Mouse (Mus musculus): ENCODE measurements around the gene Gm8180. TPM values are rescaled to one million over a fixed set of nuclear protein-coding genes. Genes with fewer than 3 reads are reported as not detected.
A peak's percentile ranks its signal among the peaks of the same experiment; 100 is the strongest.
"Not testable (repeated sequence)": the region's sequence is repeated elsewhere in the genome, so short reads cannot be mapped to it uniquely, and the experiment has no call there.

The Gm8180 gene
- not detected in 2 replicates for polyA plus RNA-seq (2014; fragmentation: Nextera tagmentation; extraction: Ambion mirVana)

DNA sequence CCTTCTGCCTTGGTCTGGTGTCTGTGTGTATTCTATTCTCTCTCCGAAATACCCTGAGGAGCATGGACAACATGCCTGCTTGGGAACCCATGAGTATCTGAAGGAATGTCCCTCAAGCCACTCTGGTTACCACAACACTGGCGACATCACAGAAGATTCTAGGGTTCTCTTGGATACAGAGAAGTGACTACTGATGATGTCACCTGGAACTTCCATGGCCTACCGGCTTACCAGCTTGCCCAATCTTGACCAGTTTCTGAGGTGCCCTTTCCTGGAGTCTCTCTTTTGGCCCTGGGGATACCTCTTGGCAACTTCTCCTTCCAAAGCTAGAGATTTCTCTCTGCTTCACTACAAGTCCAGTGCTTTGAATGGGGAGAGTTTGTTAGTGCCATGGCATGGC, at the start of gene Gm8180:
TSS of gene Gm8180 (minus strand) at position 101 of the 400 bp plus-strand sequence.
- not testable (repeated sequence) for H3K27ac ChIP-seq (ENCODE audit: low read depth, low read length); H3K9me3 ChIP-seq (ENCODE audit: control insufficient read depth, low read length); H3K4me2 ChIP-seq (ENCODE audit: low read depth); H3K27me3 ChIP-seq (ENCODE audit: control insufficient read depth, insufficient read depth, low read length); ATAC-seq (ENCODE audit: insufficient read depth, low FRiP score, low TSS enrichment); H3K4me3 ChIP-seq (ENCODE audit: low read depth, low read length); H3K4me1 ChIP-seq (ENCODE audit: control insufficient read depth, insufficient read depth, low read length); DNase-seq (ENCODE audit: low spot score); H3K9ac ChIP-seq (ENCODE audit: low read length); H3K36me3 ChIP-seq (ENCODE audit: control insufficient read depth, insufficient read depth, low read length)
- WGBS, result 93% methylated on average over 3 of the region's 3 CpGs

DNA sequence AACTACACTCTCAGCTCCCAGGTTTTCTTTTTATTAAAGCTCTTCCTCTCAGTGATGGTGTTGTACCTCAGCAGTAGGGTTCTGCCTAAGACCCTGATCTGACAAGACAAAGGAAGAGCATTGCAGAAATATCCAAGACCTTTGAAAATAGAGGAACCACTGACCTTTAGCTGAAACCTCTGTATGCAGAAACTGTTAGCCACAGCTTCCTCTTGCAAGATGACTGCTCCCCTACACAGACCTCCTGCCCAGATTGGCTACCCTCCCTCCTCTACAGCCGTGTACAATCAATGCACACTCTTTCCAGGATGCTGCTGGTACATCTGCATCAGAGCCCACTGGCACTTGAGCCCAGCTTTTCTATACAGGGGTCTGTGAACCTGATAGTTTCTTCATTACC, 45.8 kb upstream of the Gm8180 start:
- H3K9me3 ChIP-seq (ENCODE audit: control insufficient read depth, low read length); H3K27ac ChIP-seq (ENCODE audit: low read depth, low read length); ATAC-seq (ENCODE audit: insufficient read depth, low FRiP score, low TSS enrichment); H3K36me3 ChIP-seq (ENCODE audit: control insufficient read depth, insufficient read depth, low read length); H3K9ac ChIP-seq (ENCODE audit: low read length); H3K4me1 ChIP-seq (ENCODE audit: control insufficient read depth, insufficient read depth, low read length); DNase-seq (ENCODE audit: low spot score); H3K4me3 ChIP-seq (ENCODE audit: low read depth, low read length); H3K27me3 ChIP-seq (ENCODE audit: control insufficient read depth, insufficient read depth, low read length); H3K4me2 ChIP-seq (ENCODE audit: low read depth): not testable (repeated sequence)
- WGBS, result 65% methylated on average over 1 of the region's 1 CpGs

DNA sequence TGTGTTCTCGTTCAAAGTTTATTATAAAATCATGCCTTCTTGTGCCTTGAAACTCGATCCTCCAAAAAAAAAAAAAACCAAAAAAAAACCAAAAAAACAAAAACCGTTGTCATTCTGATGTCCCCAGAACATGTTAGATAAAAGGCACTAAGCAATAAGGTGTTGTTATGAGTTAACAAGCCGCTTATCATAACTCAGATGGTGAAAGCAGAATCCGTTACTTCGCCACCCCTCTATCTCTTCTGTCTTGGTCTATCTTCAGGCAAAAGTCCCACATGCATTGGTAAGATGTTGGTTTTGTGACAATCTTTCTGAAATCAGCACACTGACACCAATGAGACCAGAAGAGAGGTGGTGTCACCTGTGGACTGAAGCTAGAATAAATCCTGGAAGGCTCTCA, 39.6 kb upstream of the Gm8180 start:
- not testable (repeated sequence) for H3K4me3 ChIP-seq (ENCODE audit: low read depth, low read length); H3K4me2 ChIP-seq (ENCODE audit: low read depth); H3K36me3 ChIP-seq (ENCODE audit: control insufficient read depth, insufficient read depth, low read length); H3K4me1 ChIP-seq (ENCODE audit: control insufficient read depth, insufficient read depth, low read length); H3K9me3 ChIP-seq (ENCODE audit: control insufficient read depth, low read length); ATAC-seq (ENCODE audit: insufficient read depth, low FRiP score, low TSS enrichment); DNase-seq (ENCODE audit: low spot score); H3K27ac ChIP-seq (ENCODE audit: low read depth, low read length); H3K27me3 ChIP-seq (ENCODE audit: control insufficient read depth, insufficient read depth, low read length); H3K9ac ChIP-seq (ENCODE audit: low read length)
- WGBS, result 88% methylated on average over 6 of the region's 6 CpGs

DNA sequence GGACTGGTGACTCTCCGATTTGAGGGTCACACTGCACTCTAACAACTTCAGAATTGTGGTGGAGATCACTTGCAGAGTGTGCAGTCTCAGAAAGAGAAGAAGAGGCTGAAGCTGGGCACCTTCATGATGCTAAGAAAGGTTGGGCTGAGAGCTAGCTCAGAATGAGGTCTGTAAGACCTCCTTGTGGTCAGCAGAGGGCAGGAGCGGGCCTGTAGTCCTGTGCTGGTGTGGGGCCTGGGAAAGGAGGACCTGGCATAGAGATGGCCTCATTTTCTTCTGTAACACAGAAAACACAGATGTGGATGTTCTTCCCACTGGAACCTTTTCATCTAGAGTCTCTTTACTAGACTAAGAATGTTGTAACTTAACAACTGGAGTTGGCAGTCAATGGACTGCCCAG, 37.3 kb upstream of the Gm8180 start:
- not testable (repeated sequence) for H3K4me1 ChIP-seq (ENCODE audit: control insufficient read depth, insufficient read depth, low read length); H3K9me3 ChIP-seq (ENCODE audit: control insufficient read depth, low read length); H3K36me3 ChIP-seq (ENCODE audit: control insufficient read depth, insufficient read depth, low read length); DNase-seq (ENCODE audit: low spot score); H3K27me3 ChIP-seq (ENCODE audit: control insufficient read depth, insufficient read depth, low read length); H3K4me3 ChIP-seq (ENCODE audit: low read depth, low read length); H3K4me2 ChIP-seq (ENCODE audit: low read depth); H3K27ac ChIP-seq (ENCODE audit: low read depth, low read length); ATAC-seq (ENCODE audit: insufficient read depth, low FRiP score, low TSS enrichment); H3K9ac ChIP-seq (ENCODE audit: low read length)
- WGBS, result 59% methylated on average over 1 of the region's 2 CpGs

DNA sequence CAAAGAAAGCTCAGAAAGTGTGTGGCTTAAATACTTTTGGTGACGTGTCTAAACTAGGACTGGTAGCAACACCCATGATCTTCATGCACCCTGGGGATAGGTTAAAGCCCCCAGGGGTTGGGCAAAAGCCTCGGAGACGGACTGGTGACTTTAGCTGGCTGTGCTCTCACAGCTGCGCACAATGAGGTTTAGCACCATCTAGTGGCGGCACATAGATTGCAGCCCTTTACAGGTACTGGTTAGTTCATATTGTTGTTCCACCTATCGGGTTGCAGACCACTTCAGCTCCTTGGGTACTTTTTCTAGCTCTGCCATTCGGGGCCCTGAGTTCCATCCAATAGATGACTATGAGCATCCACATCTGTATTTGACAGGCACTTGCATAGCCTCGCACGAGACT, 27.9 kb upstream of the Gm8180 start:
- H3K9me3 ChIP-seq (ENCODE audit: control insufficient read depth, low read length); H3K36me3 ChIP-seq (ENCODE audit: control insufficient read depth, insufficient read depth, low read length); H3K4me3 ChIP-seq (ENCODE audit: low read depth, low read length); ATAC-seq (ENCODE audit: insufficient read depth, low FRiP score, low TSS enrichment); H3K4me1 ChIP-seq (ENCODE audit: control insufficient read depth, insufficient read depth, low read length); H3K27me3 ChIP-seq (ENCODE audit: control insufficient read depth, insufficient read depth, low read length); H3K27ac ChIP-seq (ENCODE audit: low read depth, low read length); H3K9ac ChIP-seq (ENCODE audit: low read length); H3K4me2 ChIP-seq (ENCODE audit: low read depth): not testable (repeated sequence)
- WGBS, result 71% methylated on average over 8 of the region's 9 CpGs
- peak; percentile 29 for DNase-seq (ENCODE audit: low spot score)

DNA sequence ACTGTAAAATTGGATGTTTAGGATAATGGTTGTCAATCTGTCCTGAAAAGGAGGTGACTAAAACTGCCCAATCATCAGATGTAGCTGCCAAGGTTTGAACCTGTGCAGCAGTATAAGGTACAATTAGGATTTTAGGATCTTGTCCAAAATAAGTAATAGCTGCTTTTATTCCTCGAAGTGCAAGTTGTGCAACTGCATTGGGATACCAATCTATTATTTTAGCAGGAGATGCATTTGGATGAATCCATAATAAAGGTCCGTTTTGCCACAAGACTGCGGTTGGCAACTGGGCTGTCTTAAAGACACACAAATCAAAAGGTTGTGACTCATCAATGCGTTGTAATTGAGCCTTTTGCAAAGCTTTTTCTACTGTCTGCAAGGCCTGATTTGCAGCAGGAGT, 23.6 kb upstream of the Gm8180 start:
- H3K9me3 ChIP-seq (ENCODE audit: control insufficient read depth, low read length); H3K9ac ChIP-seq (ENCODE audit: low read length); H3K4me1 ChIP-seq (ENCODE audit: control insufficient read depth, insufficient read depth, low read length); H3K27me3 ChIP-seq (ENCODE audit: control insufficient read depth, insufficient read depth, low read length); H3K27ac ChIP-seq (ENCODE audit: low read depth, low read length); ATAC-seq (ENCODE audit: insufficient read depth, low FRiP score, low TSS enrichment); DNase-seq (ENCODE audit: low spot score); H3K36me3 ChIP-seq (ENCODE audit: control insufficient read depth, insufficient read depth, low read length); H3K4me3 ChIP-seq (ENCODE audit: low read depth, low read length); H3K4me2 ChIP-seq (ENCODE audit: low read depth): not testable (repeated sequence)
- WGBS, result 84% methylated on average over 3 of the region's 4 CpGs

DNA sequence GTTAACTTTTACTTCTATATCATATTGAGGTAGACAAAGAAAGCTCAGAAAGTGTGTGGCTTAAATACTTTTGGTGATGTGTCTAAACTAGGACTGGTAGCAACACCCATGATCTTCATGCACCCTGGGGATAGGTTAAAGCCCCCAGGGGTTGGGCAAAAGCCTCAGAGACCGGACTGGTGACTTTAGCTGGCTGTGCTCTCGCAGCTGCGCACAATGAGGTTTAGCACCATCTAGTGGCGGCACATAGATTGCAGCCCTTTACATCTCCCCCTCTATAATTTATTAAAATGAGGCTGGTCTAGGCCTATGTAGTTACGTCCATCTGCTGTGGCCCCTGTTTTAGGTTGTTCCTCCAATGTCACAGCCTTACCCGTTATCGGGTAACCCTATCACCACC, 19.9 kb upstream of the Gm8180 start:
- not testable (repeated sequence) for H3K27ac ChIP-seq (ENCODE audit: low read depth, low read length); H3K4me1 ChIP-seq (ENCODE audit: control insufficient read depth, insufficient read depth, low read length); H3K4me3 ChIP-seq (ENCODE audit: low read depth, low read length); H3K27me3 ChIP-seq (ENCODE audit: control insufficient read depth, insufficient read depth, low read length); H3K9me3 ChIP-seq (ENCODE audit: control insufficient read depth, low read length); H3K4me2 ChIP-seq (ENCODE audit: low read depth); H3K9ac ChIP-seq (ENCODE audit: low read length); H3K36me3 ChIP-seq (ENCODE audit: control insufficient read depth, insufficient read depth, low read length); ATAC-seq (ENCODE audit: insufficient read depth, low FRiP score, low TSS enrichment); DNase-seq (ENCODE audit: low spot score)
- WGBS, result 15% methylated on average over 7 of the region's 7 CpGs

DNA sequence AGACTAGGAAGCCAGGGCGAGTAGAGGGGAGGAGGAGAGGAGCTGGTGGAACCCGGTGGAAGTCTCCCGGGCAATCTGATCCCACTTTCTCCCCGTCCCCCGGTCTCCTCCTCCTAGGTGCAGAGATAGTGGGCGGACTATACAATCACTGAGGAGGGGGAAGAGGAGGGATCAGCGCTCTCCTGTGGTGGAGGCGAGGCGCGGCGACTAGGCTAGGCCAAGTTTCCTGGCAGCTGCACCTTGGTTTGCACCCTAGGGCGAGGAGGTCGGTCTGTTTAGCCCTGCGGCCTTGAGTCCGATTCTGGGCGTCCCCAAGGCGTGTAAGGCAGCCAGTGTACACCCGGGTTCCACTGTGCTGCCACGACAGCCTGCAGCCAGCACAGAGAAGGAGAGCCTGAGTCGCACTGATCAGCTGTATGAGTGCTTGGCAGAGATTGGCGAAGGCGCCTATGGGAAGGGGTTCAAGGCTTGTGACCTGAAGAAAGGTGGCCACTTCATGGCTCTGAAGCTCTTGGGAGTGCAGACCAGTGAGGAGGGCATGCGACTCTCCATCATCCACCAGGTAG, 12.4 kb upstream of the Gm8180 start:
- H3K4me2 ChIP-seq (ENCODE audit: low read depth), result peak overlapping the region; percentile 29; the same call in 1 of the 2 replicates
- peak; percentile 11 for DNase-seq (ENCODE audit: low spot score)
- not testable (repeated sequence) for H3K9ac ChIP-seq (ENCODE audit: low read length); H3K4me1 ChIP-seq (ENCODE audit: control insufficient read depth, insufficient read depth, low read length); H3K4me3 ChIP-seq (ENCODE audit: low read depth, low read length); H3K27me3 ChIP-seq (ENCODE audit: control insufficient read depth, insufficient read depth, low read length); H3K36me3 ChIP-seq (ENCODE audit: control insufficient read depth, insufficient read depth, low read length); H3K9me3 ChIP-seq (ENCODE audit: control insufficient read depth, low read length); H3K27ac ChIP-seq (ENCODE audit: low read depth, low read length)
- WGBS, result 11% methylated on average over 22 of the region's 23 CpGs
- peak; percentile 55; the same call in 1 of the 2 replicates for ATAC-seq (ENCODE audit: insufficient read depth, low FRiP score, low TSS enrichment)

DNA sequence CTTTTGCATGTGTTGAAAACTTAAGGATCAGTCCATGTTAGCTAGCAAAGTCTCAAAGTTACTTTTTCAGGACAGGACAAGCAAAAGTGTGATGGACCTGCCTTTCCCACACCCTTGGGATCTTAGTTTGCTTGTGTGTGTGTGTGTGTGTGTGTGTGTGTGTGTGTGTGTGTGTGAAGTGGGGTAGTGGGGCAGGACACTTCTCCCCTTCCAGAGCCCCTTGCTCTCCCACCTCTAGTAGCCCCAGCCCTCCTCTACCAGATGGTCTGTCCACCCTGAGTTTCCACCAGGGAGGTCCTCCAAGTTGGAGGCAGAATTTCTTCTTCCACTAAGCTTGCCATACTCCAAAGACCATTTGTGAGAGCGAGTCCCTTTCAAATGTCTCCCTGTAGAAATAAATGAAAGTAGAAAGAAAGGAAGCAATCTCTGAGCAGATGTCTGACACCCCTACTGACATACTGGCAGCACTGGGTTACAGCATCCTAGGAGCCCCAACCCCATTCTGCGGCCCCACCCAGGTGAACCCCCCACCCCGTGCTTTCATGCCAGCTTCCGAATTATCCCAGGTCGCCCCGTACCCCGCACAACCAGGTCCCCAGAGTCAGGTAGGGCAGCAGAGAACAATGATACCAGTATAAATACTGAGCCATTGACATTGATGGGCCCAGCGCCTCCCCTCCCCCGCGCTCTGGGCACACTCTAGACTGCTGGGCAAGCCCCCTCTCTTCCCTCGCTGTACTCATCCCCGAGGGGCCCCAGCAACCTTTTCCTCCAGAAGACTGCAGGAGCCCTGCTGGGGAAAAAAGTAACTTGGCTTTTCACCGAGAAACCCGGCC, 11.7 kb upstream of the Gm8180 start:
- DNase-seq (ENCODE audit: low spot score), result peak; percentile 10
- Histone ChIP-seq H3K9me3 (ENCODE audit: control insufficient read depth, low read length) (no peaks in the 10 kb centered on the region), H3K36me3 (ENCODE audit: control insufficient read depth, insufficient read depth, low read length) (no peaks in the 10 kb centered on the region), H3K4me2 (ENCODE audit: low read depth) (peak overlapping the region; percentile 29; the same call in 1 of the 2 replicates), H3K4me1 (ENCODE audit: control insufficient read depth, insufficient read depth, low read length) (no peaks in the 10 kb centered on the region), H3K27ac (ENCODE audit: low read depth, low read length) (no peak overlapping the region), H3K4me3 (ENCODE audit: low read depth, low read length) (no peak overlapping the region), H3K9ac (ENCODE audit: low read length) (no peak overlapping the region), H3K27me3 (ENCODE audit: control insufficient read depth, insufficient read depth, low read length) (no peaks in the 10 kb centered on the region)
- no peak; the same call in 1 of the 2 replicates for ATAC-seq (ENCODE audit: insufficient read depth, low FRiP score, low TSS enrichment)
- WGBS, result 14% methylated on average over 14 of the region's 14 CpGs
